Mouse (Mus musculus): ENCODE data around the gene P2rx7. TPM values are rescaled to one million over a fixed set of nuclear protein-coding genes. Genes with fewer than 3 reads are reported as not detected.
A peak's percentile ranks its signal among the peaks of the same experiment; 100 is the strongest.
"Not testable (repeated sequence)": the region's sequence is repeated elsewhere in the genome, so short reads cannot be mapped to it uniquely, and the experiment has no call there.

The P2rx7 gene
- polyA plus RNA-seq, 1 experiment = 27.7 TPM

GRCm38 (mm10) chr5:122644111-122644607 lies 448 bp downstream of the P2rx7 start:
- H3K4me3 ChIP-seq (ENCODE audit: extremely low read depth, insufficient read depth, insufficient read length) = peak overlapping the region; percentile 57; the same call in 1 of the 2 replicates
- no peaks in the 10 kb centered on the region for H3K36me3 ChIP-seq (ENCODE audit: control insufficient read depth, insufficient read depth, low read length)
- TF ChIP-seq CTCF (IDR thresholded peaks at IDR 0.05; ENCODE audit: extremely low read depth, insufficient read depth, insufficient read length, insufficient replicate concordance) = no peak
- no peak for TF ChIP-seq POLR2A (IDR thresholded peaks at IDR 0.05; ENCODE audit: low read depth, low read length)
- H3K27me3 ChIP-seq (ENCODE audit: control insufficient read depth, insufficient read depth, low read length) = no peaks in the 10 kb centered on the region
- peaks cover 10% of the 10 kb centered on the region; the same call in 1 of the 2 replicates for H3K4me1 ChIP-seq (ENCODE audit: control insufficient read depth, insufficient read depth, insufficient read length)
- peak overlapping the region; percentile 67 for H3K27ac ChIP-seq (ENCODE audit: insufficient read depth, low read length)
- WGBS = under 1% methylated on average over 15 of the region's 15 CpGs
- peak in 1 of 2 experiments; percentile 47 for DNase-seq (ENCODE audit: low read depth in 1 of 2, low spot score in 2 of 2)

GRCm38 (mm10) chr5:122645290-122645689 lies 1.6 kb downstream of the P2rx7 start:
- no peaks in the 10 kb centered on the region for H3K27me3 ChIP-seq (ENCODE audit: control insufficient read depth, insufficient read depth, low read length)
- TF ChIP-seq POLR2A (IDR thresholded peaks at IDR 0.05; ENCODE audit: low read depth, low read length) = no peak
- 34% methylated on average over 6 of the region's 6 CpGs for WGBS
- DNase-seq (ENCODE audit: low read depth in 1 of 2, low spot score in 2 of 2) = no peak
- H3K4me1 ChIP-seq (ENCODE audit: control insufficient read depth, insufficient read depth, insufficient read length) = peaks cover 14% of the 10 kb centered on the region; the same call in 1 of the 2 replicates
- no peak overlapping the region for H3K27ac ChIP-seq (ENCODE audit: insufficient read depth, low read length)
- no peaks in the 10 kb centered on the region for H3K36me3 ChIP-seq (ENCODE audit: control insufficient read depth, insufficient read depth, low read length)
- no peak overlapping the region for H3K4me3 ChIP-seq (ENCODE audit: extremely low read depth, insufficient read depth, insufficient read length)

GRCm38 (mm10) chr5:122646050-122646449 lies 2.3 kb downstream of the P2rx7 start:
- no peaks in the 10 kb centered on the region for H3K27me3 ChIP-seq (ENCODE audit: control insufficient read depth, insufficient read depth, low read length)
- no peak overlapping the region for H3K4me3 ChIP-seq (ENCODE audit: extremely low read depth, insufficient read depth, insufficient read length)
- WGBS = 71% methylated on average over 11 of the region's 11 CpGs
- no peak for DNase-seq (ENCODE audit: low read depth in 1 of 2, low spot score in 2 of 2)
- peaks cover 14% of the 10 kb centered on the region; the same call in 1 of the 2 replicates for H3K4me1 ChIP-seq (ENCODE audit: control insufficient read depth, insufficient read depth, insufficient read length)
- H3K36me3 ChIP-seq (ENCODE audit: control insufficient read depth, insufficient read depth, low read length) = no peaks in the 10 kb centered on the region
- TF ChIP-seq CTCF (IDR thresholded peaks at IDR 0.05; ENCODE audit: extremely low read depth, insufficient read depth, insufficient read length, insufficient replicate concordance) (no peak), POLR2A (IDR thresholded peaks at IDR 0.05; ENCODE audit: low read depth, low read length) (no peak)
- H3K27ac ChIP-seq (ENCODE audit: insufficient read depth, low read length) = no peak overlapping the region

- H3K36me3 ChIP-seq (ENCODE audit: control insufficient read depth, insufficient read depth, low read length) = no peaks in the 10 kb centered on the region
- no peak overlapping the region for H3K27ac ChIP-seq (ENCODE audit: insufficient read depth, low read length)
- TF ChIP-seq CTCF (IDR thresholded peaks at IDR 0.05; ENCODE audit: extremely low read depth, insufficient read depth, insufficient read length, insufficient replicate concordance) (no peak), POLR2A (IDR thresholded peaks at IDR 0.05; ENCODE audit: low read depth, low read length) (no peak)
- WGBS = 53% methylated on average over 9 of the region's 9 CpGs
- DNase-seq (ENCODE audit: low read depth in 1 of 2, low spot score in 2 of 2) = no peak
- no peak overlapping the region for H3K4me3 ChIP-seq (ENCODE audit: extremely low read depth, insufficient read depth, insufficient read length)
- no peaks in the 10 kb centered on the region for H3K27me3 ChIP-seq (ENCODE audit: control insufficient read depth, insufficient read depth, low read length)
- peaks cover 16% of the 10 kb centered on the region; the same call in 1 of the 2 replicates for H3K4me1 ChIP-seq (ENCODE audit: control insufficient read depth, insufficient read depth, insufficient read length)
Observed at GRCm38 (mm10) chr5:122647256-122647924, 3.7 kb downstream of the P2rx7 start.

- H3K36me3 ChIP-seq (ENCODE audit: control insufficient read depth, insufficient read depth, low read length); DNase-seq (ENCODE audit: low read depth in 1 of 2, low spot score in 2 of 2); H3K27me3 ChIP-seq (ENCODE audit: control insufficient read depth, insufficient read depth, low read length); H3K4me3 ChIP-seq (ENCODE audit: extremely low read depth, insufficient read depth, insufficient read length); H3K27ac ChIP-seq (ENCODE audit: insufficient read depth, low read length): not testable (repeated sequence)
- peaks cover 20% of the 10 kb centered on the region; the same call in 1 of the 2 replicates for H3K4me1 ChIP-seq (ENCODE audit: control insufficient read depth, insufficient read depth, insufficient read length)
- WGBS = 93% methylated on average over 14 of the region's 14 CpGs
Observed at GRCm38 (mm10) chr5:122647952-122648374, 4.3 kb downstream of the P2rx7 start.

- Histone ChIP-seq H3K36me3 (ENCODE audit: control insufficient read depth, insufficient read depth, low read length) (no peaks in the 10 kb centered on the region), H3K4me1 (ENCODE audit: control insufficient read depth, insufficient read depth, insufficient read length) (peaks cover 29% of the 10 kb centered on the region; the same call in 1 of the 2 replicates), H3K27ac (ENCODE audit: insufficient read depth, low read length) (no peak overlapping the region), H3K4me3 (ENCODE audit: extremely low read depth, insufficient read depth, insufficient read length) (no peak overlapping the region), H3K27me3 (ENCODE audit: control insufficient read depth, insufficient read depth, low read length) (no peaks in the 10 kb centered on the region)
- TF ChIP-seq CTCF (IDR thresholded peaks at IDR 0.05; ENCODE audit: extremely low read depth, insufficient read depth, insufficient read length, insufficient replicate concordance) (no peak), POLR2A (IDR thresholded peaks at IDR 0.05; ENCODE audit: low read depth, low read length) (no peak)
- no peak for DNase-seq (ENCODE audit: low read depth in 1 of 2, low spot score in 2 of 2)
- WGBS = 78% methylated on average over 8 of the region's 8 CpGs
Observed at GRCm38 (mm10) chr5:122649264-122649663, 5.6 kb downstream of the P2rx7 start.

GRCm38 (mm10) chr5:122650100-122650499 lies 6.4 kb downstream of the P2rx7 start:
- Histone ChIP-seq H3K4me1 (ENCODE audit: control insufficient read depth, insufficient read depth, insufficient read length) (peaks cover 28% of the 10 kb centered on the region; the same call in 1 of the 2 replicates), H3K27ac (ENCODE audit: insufficient read depth, low read length) (peak overlapping the region; percentile 46; the same call in 1 of the 2 replicates), H3K36me3 (ENCODE audit: control insufficient read depth, insufficient read depth, low read length) (no peaks in the 10 kb centered on the region), H3K4me3 (ENCODE audit: extremely low read depth, insufficient read depth, insufficient read length) (no peak overlapping the region), H3K27me3 (ENCODE audit: control insufficient read depth, insufficient read depth, low read length) (no peaks in the 10 kb centered on the region)
- TF ChIP-seq POLR2A (IDR thresholded peaks at IDR 0.05; ENCODE audit: low read depth, low read length) = no peak
- no peak for TF ChIP-seq CTCF (IDR thresholded peaks at IDR 0.05; ENCODE audit: extremely low read depth, insufficient read depth, insufficient read length, insufficient replicate concordance)
- 47% methylated on average over 8 of the region's 8 CpGs for WGBS
- DNase-seq (ENCODE audit: low read depth in 1 of 2, low spot score in 2 of 2) = no peak

All from spleen, adult 2 months (tissue).